Mouse (Mus musculus) cerebellum, adult 2 months (tissue): ENCODE results near the gene Ifna12. TPM values are rescaled to one million over a fixed set of nuclear protein-coding genes. Genes with fewer than 3 reads are reported as not detected.

Experiments used
- DNase-seq, 2 experiments: peaks; one replicate each; pipeline ENCODE4 v3.0.0; 2021
- H3K27ac ChIP-seq: fragments of 200-500 bp; 2 replicates; pipeline ENCODE4 v1.5.1; 2012; ENCODE audit warnings: low read length, control low read depth, inconsistent platforms; ENCODE audit not compliant: insufficient read depth
- H3K27me3 ChIP-seq: fragments of 200-500 bp; 2 replicates; pipeline ENCODE4 v1.6.1; 2012; ENCODE audit warnings: inconsistent platforms, mild to moderate bottlenecking, low read length, moderate library complexity; ENCODE audit not compliant: control insufficient read depth, insufficient read depth
- H3K4me1 ChIP-seq: fragments of 200-500 bp; 2 replicates; pipeline ENCODE4 v1.6.1; 2011; ENCODE audit warnings: low read length; ENCODE audit not compliant: control insufficient read depth, insufficient read depth
- H3K4me3 ChIP-seq: fragments of 200-500 bp; replicated peaks from 2 replicates; pipeline ENCODE3; 2011; ENCODE audit warnings: mild to moderate bottlenecking, low read depth, low read length, control low read depth; ENCODE audit not compliant: insufficient read depth
- CTCF ChIP-seq: fragments of 200-500 bp; IDR thresholded peaks from 2 replicates; pipeline ENCODE4 v1.5.1; 2011; ENCODE audit warnings: low read depth, mild to moderate bottlenecking, control low read depth, low read length, moderate library complexity, borderline replicate concordance; ENCODE audit not compliant: insufficient read depth
- POLR2A ChIP-seq: fragments of 200-500 bp; IDR thresholded peaks from 2 replicates; pipeline ENCODE4 v1.6.1; 2011; ENCODE audit warnings: low read length, control low read depth, borderline replicate concordance; ENCODE audit not compliant: insufficient read depth
- WGBS: fragments of 180-500 bp; shearing (Covaris S2); methylation state at CpG from one replicate; pipeline ENCODE4 v1.1.7; 2018; 5-methylcytosine and 5-hydroxymethylcytosine counted together
- polyA plus RNA-seq: library from polyadenylated mRNA; depleted of rRNA; stranded (reverse); fragments of >200 nt; gene quantifications from 2 replicates; pipeline ENCODE4 v1.2.3, GENCODE M21; 2012; rRNA removed

Ifna12 gene
- polyA plus RNA-seq: not detected in 2 replicates

- H3K4me3 ChIP-seq: no peak within 1 kb of the TSS
- no peak for DNase-seq
- no peaks in the 10 kb centered on the region for H3K4me1 ChIP-seq
- H3K27ac ChIP-seq: no peak within 1 kb of the TSS
- no peak for TF ChIP-seq CTCF
- no peak for TF ChIP-seq POLR2A
- no peaks in the 10 kb centered on the region for H3K27me3 ChIP-seq
These were observed at the start of gene Ifna12 for GRCm38 (mm10) chr4:88603276-88603675. Gene Ifna12 (minus strand): TSS chr4:88603376.

GRCm38 (mm10) chr4:88644359-88644758, 41.2 kb upstream of the Ifna12 start, which contains the start of gene Ifna13:
Gene Ifna13 (minus strand): TSS chr4:88644459.
- no peaks in the 10 kb centered on the region for H3K4me1 ChIP-seq
- WGBS: 51% methylated on average over 2 of the region's 2 CpGs
- no peak for DNase-seq
- no peaks in the 10 kb centered on the region for H3K27me3 ChIP-seq
- no peak within 1 kb of the TSS for H3K27ac ChIP-seq
- TF ChIP-seq POLR2A: no peak
- TF ChIP-seq CTCF: no peak
- H3K4me3 ChIP-seq: no peak within 1 kb of the TSS

- Histone ChIP-seq H3K4me3 (no peak overlapping the region), H3K27ac (no peak overlapping the region), H3K4me1 (no peaks in the 10 kb centered on the region), H3K27me3 (no peaks in the 10 kb centered on the region)
- DNase-seq: no peak
- no peak for TF ChIP-seq CTCF
- TF ChIP-seq POLR2A: no peak
- WGBS: 20% methylated on average over 2 of the region's 2 CpGs
These were observed 39.4 kb upstream of the Ifna12 start for GRCm38 (mm10) chr4:88642526-88642925.

- no peaks in the 10 kb centered on the region for H3K4me1 ChIP-seq
- 3% methylated on average over 11 of the region's 11 CpGs for whole genome bisulfite sequencing
- H3K27me3 ChIP-seq: no peaks in the 10 kb centered on the region
- H3K4me3 ChIP-seq: peak overlapping the region; percentile 97
- TF ChIP-seq POLR2A (no peak), CTCF (peak; percentile 93)
- peak; percentile 82 to 93 for DNase-seq
- no peak overlapping the region for H3K27ac ChIP-seq
These were observed 38.1 kb upstream of the Ifna12 start for GRCm38 (mm10) chr4:88641077-88641831.

- 27% methylated on average over 8 of the region's 8 CpGs for WGBS
- H3K4me1 ChIP-seq: no peaks in the 10 kb centered on the region
- no peak overlapping the region for H3K27ac ChIP-seq
- H3K27me3 ChIP-seq: no peaks in the 10 kb centered on the region
- peak overlapping the region; percentile 97 for H3K4me3 ChIP-seq
- TF ChIP-seq CTCF (no peak), POLR2A (no peak)
- DNase-seq: no peak
These were observed 37.5 kb upstream of the Ifna12 start for GRCm38 (mm10) chr4:88640704-88641076.

- TF ChIP-seq CTCF: no peak
- TF ChIP-seq POLR2A: no peak
- Histone ChIP-seq H3K27ac (no peak within 1 kb of the TSS), H3K27me3 (no peaks in the 10 kb centered on the region), H3K4me3 (no peak within 1 kb of the TSS), H3K4me1 (no peaks in the 10 kb centered on the region)
- no peak for DNase-seq
- 87% methylated on average over 4 of the region's 4 CpGs for WGBS
These were observed 31.1 kb upstream of the Ifna12 start, which contains the start of gene C87499 for GRCm38 (mm10) chr4:88634311-88634710. Gene C87499 (minus strand): TSS chr4:88634411.

GRCm38 (mm10) chr4:88592285-88592684, 10.9 kb downstream of the Ifna12 start, which contains the start of gene Ifna9:
Gene Ifna9 (minus strand): TSS chr4:88592385.
- Histone ChIP-seq H3K4me1 (no peaks in the 10 kb centered on the region), H3K27ac (no peak within 1 kb of the TSS), H3K27me3 (no peaks in the 10 kb centered on the region), H3K4me3 (no peak within 1 kb of the TSS)
- TF ChIP-seq CTCF (no peak), POLR2A (no peak)
- DNase-seq: no peak
- 88% methylated on average over 1 of the region's 1 CpGs for WGBS

- DNase-seq: no peak
- WGBS: 73% methylated on average over 1 of the region's 1 CpGs
- H3K4me3 ChIP-seq: no peak within 1 kb of the TSS
- H3K27me3 ChIP-seq: no peaks in the 10 kb centered on the region
- no peak for TF ChIP-seq CTCF
- no peak for TF ChIP-seq POLR2A
- no peak within 1 kb of the TSS for H3K27ac ChIP-seq
- no peaks in the 10 kb centered on the region for H3K4me1 ChIP-seq
These were observed 31.5 kb downstream of the Ifna12 start, which contains the start of gene Ifna14 for GRCm38 (mm10) chr4:88571698-88572097. Gene Ifna14 (minus strand): TSS chr4:88571798.
